Mouse (Mus musculus) frontal cortex, adult 2 months (tissue): ENCODE data around the gene Olfr1002. TPM values are rescaled to one million over a fixed set of nuclear protein-coding genes. Genes with fewer than 3 reads are reported as not detected.
"Not testable (repeated sequence)": the region's sequence is repeated elsewhere in the genome, so short reads cannot be mapped to it uniquely, and the experiment has no call there.

Source experiments
- DNase-seq, 2 experiments: peaks; one replicate each; pipeline ENCODE4 v3.0.0; 2022; ENCODE audit warnings: low spot score in 1 of 2; ENCODE audit errors: extremely low spot score in 1 of 2
- polyA plus RNA-seq: library from polyadenylated mRNA; depleted of rRNA; stranded (reverse); fragments of >200 nt; gene quantifications from 2 replicates; pipeline ENCODE4 v1.2.3, GENCODE M21; 2012; rRNA removed

Olfr1002 gene
- polyA plus RNA-seq = not detected in 2 replicates

DNA sequence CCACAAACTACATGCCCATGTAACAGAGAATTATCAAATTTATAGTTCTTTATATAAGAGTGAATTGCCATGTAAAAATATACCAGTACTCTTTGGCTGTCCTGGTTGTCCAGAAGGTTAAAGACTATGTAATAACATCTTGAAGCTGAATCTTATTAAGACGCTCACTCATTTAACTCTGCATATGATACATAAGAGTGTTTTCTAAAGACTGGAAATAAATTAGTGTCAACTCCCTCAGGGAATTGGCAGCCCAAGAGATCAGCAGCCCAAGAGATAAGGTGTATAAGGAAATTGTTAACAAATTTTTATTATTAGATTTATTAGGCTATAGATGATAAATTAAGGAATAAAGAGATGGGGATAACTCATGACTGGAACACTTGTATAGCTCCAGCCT is at the start of gene Olfr1002:
Gene Olfr1002, minus strand, starts transcription at position 101 of the 400 bp plus-strand sequence.
- DNase-seq = no peak

DNA sequence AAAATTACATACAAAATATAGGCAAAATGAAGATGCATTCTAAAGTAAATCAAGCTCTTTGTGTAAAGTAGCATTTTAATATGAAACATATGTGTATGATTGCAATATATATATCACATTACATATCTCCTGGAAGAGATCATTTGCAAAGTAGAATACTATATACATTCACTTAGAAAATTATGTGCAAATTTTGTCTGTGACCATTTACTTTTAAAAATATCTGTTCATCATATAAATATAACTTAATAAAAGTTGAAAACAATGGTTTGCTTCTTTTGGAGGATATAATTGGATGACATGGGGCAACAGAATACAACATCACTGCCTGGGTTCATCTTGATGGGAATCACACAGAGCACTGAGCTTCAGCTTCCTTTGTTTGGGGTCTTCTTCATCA is 38.6 kb upstream of the Olfr1002 start, which contains the start of gene Olfr1008:
Gene Olfr1008, plus strand, starts transcription at position 301 of the 400 bp plus-strand sequence.
- no peak for DNase-seq

DNA sequence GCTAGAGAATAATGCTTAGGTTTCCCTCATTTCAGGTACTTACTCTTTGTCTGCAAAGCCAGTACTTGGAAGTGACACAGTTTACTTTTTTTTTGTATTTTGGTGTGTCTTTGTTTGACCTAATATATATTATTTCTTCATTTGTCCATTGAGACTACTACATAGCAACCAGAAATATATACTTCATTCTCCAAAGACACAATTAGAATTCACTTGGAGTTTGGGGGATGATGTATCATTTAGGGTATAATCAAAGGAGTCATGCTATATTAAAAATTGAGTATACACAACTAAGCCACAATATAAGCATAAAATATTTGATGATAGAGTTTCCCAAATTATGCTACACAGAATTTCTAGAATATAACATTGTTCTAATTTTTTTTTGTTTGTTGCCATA is 28.2 kb upstream of the Olfr1002 start, which contains the start of gene Olfr1006:
Gene Olfr1006, minus strand, starts transcription at position 101 of the 400 bp plus-strand sequence.
- DNase-seq = no peak

DNA sequence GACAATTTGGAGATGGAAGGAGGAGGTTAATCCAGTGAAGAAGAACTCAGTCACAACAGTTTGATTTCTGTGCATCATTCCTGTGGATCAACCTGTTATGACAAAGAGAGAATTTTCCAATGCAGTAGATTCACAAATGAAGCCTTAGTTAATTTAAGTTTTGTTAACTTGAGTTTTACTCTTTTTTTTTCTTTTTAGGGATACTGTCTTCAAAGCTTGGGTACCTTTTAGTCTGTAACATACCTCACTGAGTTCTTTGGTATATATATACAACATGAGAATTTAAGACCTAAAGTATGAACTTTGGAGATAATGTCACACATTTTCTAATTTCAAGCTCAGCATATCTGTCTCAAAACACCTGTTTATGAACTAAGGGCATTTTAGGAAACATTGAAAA is 13.9 kb upstream of the Olfr1002 start, which contains the start of gene Olfr154:
Gene Olfr154, minus strand, starts transcription at position 101 of the 400 bp plus-strand sequence.
- DNase-seq = not testable (repeated sequence)

DNA sequence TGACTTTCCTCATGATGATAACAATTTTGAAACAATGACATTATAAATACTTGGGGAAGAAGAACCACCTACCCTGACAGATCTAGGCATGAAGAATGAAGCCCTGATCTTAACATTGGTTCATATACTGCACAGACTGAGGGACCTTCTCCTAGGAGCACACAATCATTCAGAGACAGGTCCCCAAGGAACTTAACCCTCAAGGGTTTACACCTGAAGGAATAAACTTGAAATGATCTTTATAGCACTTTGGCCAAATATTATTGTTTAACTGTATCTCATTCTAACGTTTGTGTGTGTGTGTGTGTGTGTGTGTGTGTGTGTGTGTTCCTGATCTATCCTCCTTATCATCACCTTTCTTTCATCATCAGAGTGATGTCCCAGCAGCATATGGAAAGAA is 38.7 kb downstream of the Olfr1002 start, which contains the start of gene Olfr1000:
Gene Olfr1000, minus strand, starts transcription at position 101 of the 400 bp plus-strand sequence.
- no peak for DNase-seq

Other genes with a start within 250 kb of the Olfr1002 start
- not detected in 2 replicates for gene Olfr992, start 241.2 kb downstream of the Olfr1002 start, polyA plus RNA-seq
- gene Olfr993, start 235.8 kb downstream of the Olfr1002 start, polyA plus RNA-seq = not detected in 2 replicates
- 0.12 and 0.19 TPM in 2 replicates for gene Olfr994, start 214.3 kb downstream of the Olfr1002 start, polyA plus RNA-seq
- gene Olfr995, start 207.1 kb downstream of the Olfr1002 start, polyA plus RNA-seq = not detected in 2 replicates
- not detected in 2 replicates for gene 4833423E24Rik, start 131.7 kb downstream of the Olfr1002 start, polyA plus RNA-seq
- not detected in 2 replicates for gene Olfr996, start 71.5 kb downstream of the Olfr1002 start, polyA plus RNA-seq
- not detected in 2 replicates for gene Olfr998, start 61.8 kb downstream of the Olfr1002 start, polyA plus RNA-seq
- gene Olfr1000, start 38.8 kb downstream of the Olfr1002 start, polyA plus RNA-seq = not detected in 2 replicates
- not detected in 2 replicates for gene Olfr154, start 13.8 kb upstream of the Olfr1002 start, polyA plus RNA-seq
- not detected in 2 replicates for gene Olfr1006, start 28.1 kb upstream of the Olfr1002 start, polyA plus RNA-seq
- not detected in 2 replicates for gene Olfr1008, start 38.7 kb upstream of the Olfr1002 start, polyA plus RNA-seq
- gene Olfr1009, start 64.7 kb upstream of the Olfr1002 start, polyA plus RNA-seq = 0.06 TPM in 1 of 2 replicates, not detected in the other
- not detected in 2 replicates for gene Olfr1012, start 112.1 kb upstream of the Olfr1002 start, polyA plus RNA-seq
- 0.10 TPM in 1 of 2 replicates, not detected in the other for gene Olfr1013, start 116.4 kb upstream of the Olfr1002 start, polyA plus RNA-seq
- gene Olfr1014, start 122.0 kb upstream of the Olfr1002 start, polyA plus RNA-seq = not detected in 2 replicates
- not detected in 2 replicates for gene Olfr1015, start 131.3 kb upstream of the Olfr1002 start, polyA plus RNA-seq
- not detected in 2 replicates for gene Olfr1016, start 151.8 kb upstream of the Olfr1002 start, polyA plus RNA-seq
- 0.27 TPM in 1 of 2 replicates, not detected in the other for gene Olfr1018, start 167.8 kb upstream of the Olfr1002 start, polyA plus RNA-seq
- gene Olfr1019, start 194.8 kb upstream of the Olfr1002 start, polyA plus RNA-seq = 0.06 TPM in 1 of 2 replicates, not detected in the other
- gene Olfr1020, start 196.3 kb upstream of the Olfr1002 start, polyA plus RNA-seq = not detected in 2 replicates
- not detected in 2 replicates for gene Olfr1022, start 217.9 kb upstream of the Olfr1002 start, polyA plus RNA-seq
- not detected in 2 replicates for gene Olfr1023, start 234.9 kb upstream of the Olfr1002 start, polyA plus RNA-seq